Mouse (Mus musculus): ENCODE measurements at regions not wholly inside any gene's neighbourhood (a gene's known extent, or its start where the extent isn't known, plus 50 kb on each side); places are given as distances from the start of the nearest gene placed in this dataset.

- TF ChIP-seq POLR2A (IDR thresholded peaks at IDR 0.05; ENCODE audit: control insufficient read depth, extremely low read depth, insufficient read depth, low read length, poor library complexity): no peak
- no peak for TF ChIP-seq CTCF (IDR thresholded peaks at IDR 0.05; ENCODE audit: borderline replicate concordance, control insufficient read depth, extremely low read depth, insufficient read depth, low read length, poor library complexity)
Measured at GRCm38 (mm10) chr15:61345101-61345500, 422.3 kb upstream of the A1bg start.
